Mouse (Mus musculus): ENCODE data around the gene Bmp4. TPM values are rescaled to one million over a fixed set of nuclear protein-coding genes. Genes with fewer than 3 reads are reported as not detected.

The Bmp4 gene
- polyA plus RNA-seq, 1 experiment from 2014 or later = 35.4 TPM

- no peak overlapping the region for H3K4me2 ChIP-seq
- H3K27me3 ChIP-seq = no peaks in the 10 kb centered on the region; the same call in 1 of the 2 replicates
- ATAC-seq (ENCODE audit: insufficient number of reproducible peaks, insufficient read depth, low FRiP score, low TSS enrichment, low read depth) = no peak
- no peaks in the 10 kb centered on the region for H3K9me3 ChIP-seq
- H3K9ac ChIP-seq (replicated peaks) = no peak overlapping the region
- H3K4me1 ChIP-seq (replicated peaks) = 0 out of 2 replicates have a peak, but pooled peaks cover 5% of the 10 kb centered on the region
- no peak overlapping the region for H3K27ac ChIP-seq
- no peaks in the 10 kb centered on the region for H3K36me3 ChIP-seq
- 82% methylated on average over 3 of the region's 3 CpGs for WGBS
- no peak overlapping the region for H3K4me3 ChIP-seq (replicated peaks)
Observed at GRCm38 (mm10) chr14:46408319-46408718, 17.9 kb upstream of the Bmp4 start.

- WGBS = 67% methylated on average over 2 of the region's 2 CpGs
- ATAC-seq (ENCODE audit: insufficient number of reproducible peaks, insufficient read depth, low FRiP score, low TSS enrichment, low read depth) = no peak
Observed at GRCm38 (mm10) chr14:46399925-46400324, 9.5 kb upstream of the Bmp4 start.

GRCm38 (mm10) chr14:46398091-46398695 lies 7.7 kb upstream of the Bmp4 start:
- peaks cover 20% of the 10 kb centered on the region for H3K4me1 ChIP-seq (replicated peaks)
- peak overlapping the region; percentile 63 for H3K4me2 ChIP-seq
- H3K9ac ChIP-seq (replicated peaks) = peak overlapping the region; percentile 40
- no peak overlapping the region; the same call in 1 of the 2 replicates for H3K27ac ChIP-seq
- ATAC-seq (ENCODE audit: insufficient number of reproducible peaks, insufficient read depth, low FRiP score, low TSS enrichment, low read depth) = peak; percentile 42; the same call in 1 of the 2 replicates
- no peaks in the 10 kb centered on the region for H3K36me3 ChIP-seq
- 2% methylated on average over 27 of the region's 27 CpGs for WGBS
- peak overlapping the region; percentile 37 for H3K4me3 ChIP-seq (replicated peaks)
- H3K27me3 ChIP-seq = peaks cover 32% of the 10 kb centered on the region
- H3K9me3 ChIP-seq = no peaks in the 10 kb centered on the region

More at GRCm38 (mm10) chr14:46399925-46400324, 9.5 kb upstream of the Bmp4 start:
- Histone ChIP-seq H3K27ac (no peak overlapping the region), H3K9me3 (no peaks in the 10 kb centered on the region), H3K36me3 (no peaks in the 10 kb centered on the region), H3K9ac (replicated peaks) (no peak overlapping the region), H3K4me1 (replicated peaks) (peaks cover 20% of the 10 kb centered on the region), H3K4me3 (replicated peaks) (no peak overlapping the region), H3K4me2 (no peak overlapping the region), H3K27me3 (peaks cover 29% of the 10 kb centered on the region)

GRCm38 (mm10) chr14:46391621-46392170 lies 1.2 kb upstream of the Bmp4 start:
- H3K9ac ChIP-seq (replicated peaks) = no peak overlapping the region
- peaks cover 46% of the 10 kb centered on the region for H3K27me3 ChIP-seq
- H3K4me3 ChIP-seq (replicated peaks) = no peak overlapping the region
- peaks cover 28% of the 10 kb centered on the region for H3K4me1 ChIP-seq (replicated peaks)
- ATAC-seq (ENCODE audit: insufficient number of reproducible peaks, insufficient read depth, low FRiP score, low TSS enrichment, low read depth) = no peak
- no peaks in the 10 kb centered on the region for H3K9me3 ChIP-seq
- H3K4me2 ChIP-seq = no peak overlapping the region
- no peak overlapping the region for H3K27ac ChIP-seq
- H3K36me3 ChIP-seq = no peaks in the 10 kb centered on the region
- 32% methylated on average over 6 of the region's 6 CpGs for WGBS

GRCm38 (mm10) chr14:46389438-46390248 lies 826 bp downstream of the Bmp4 start:
- peaks cover 40% of the 10 kb centered on the region for H3K4me1 ChIP-seq (replicated peaks)
- peaks cover 42% of the 10 kb centered on the region for H3K27me3 ChIP-seq
- peak overlapping the region; percentile 57 for H3K4me3 ChIP-seq (replicated peaks)
- no peaks in the 10 kb centered on the region for H3K9me3 ChIP-seq
- peak overlapping the region; percentile 82 for H3K4me2 ChIP-seq
- 2% methylated on average over 24 of the region's 24 CpGs for WGBS
- ATAC-seq (ENCODE audit: insufficient number of reproducible peaks, insufficient read depth, low FRiP score, low TSS enrichment, low read depth) = no peak
- peak overlapping the region; percentile 61 for H3K9ac ChIP-seq (replicated peaks)
- no peaks in the 10 kb centered on the region for H3K36me3 ChIP-seq
- peak overlapping the region; percentile 73 for H3K27ac ChIP-seq

GRCm38 (mm10) chr14:46388636-46389035 lies 1.8 kb downstream of the Bmp4 start:
- H3K9me3 ChIP-seq = no peaks in the 10 kb centered on the region
- peak overlapping the region; percentile 67 for H3K9ac ChIP-seq (replicated peaks)
- H3K27me3 ChIP-seq = peaks cover 42% of the 10 kb centered on the region
- peak overlapping the region; percentile 91 for H3K27ac ChIP-seq
- under 1% methylated on average over 27 of the region's 27 CpGs for WGBS
- H3K4me2 ChIP-seq = peak overlapping the region; percentile 82
- H3K4me3 ChIP-seq (replicated peaks) = peak overlapping the region; percentile 57
- peaks cover 48% of the 10 kb centered on the region for H3K4me1 ChIP-seq (replicated peaks)
- H3K36me3 ChIP-seq = peaks cover 8% of the 10 kb centered on the region
- ATAC-seq (ENCODE audit: insufficient number of reproducible peaks, insufficient read depth, low FRiP score, low TSS enrichment, low read depth) = no peak

- H3K9ac ChIP-seq (replicated peaks) = peak overlapping the region; percentile 67
- ATAC-seq (ENCODE audit: insufficient number of reproducible peaks, insufficient read depth, low FRiP score, low TSS enrichment, low read depth) = no peak
- peak overlapping the region; percentile 82 for H3K4me2 ChIP-seq
- no peaks in the 10 kb centered on the region for H3K9me3 ChIP-seq
- H3K27me3 ChIP-seq = peaks cover 45% of the 10 kb centered on the region
- WGBS = under 1% methylated on average over 41 of the region's 41 CpGs
- H3K36me3 ChIP-seq = peaks cover 11% of the 10 kb centered on the region
- peaks cover 51% of the 10 kb centered on the region for H3K4me1 ChIP-seq (replicated peaks)
- H3K27ac ChIP-seq = peak overlapping the region; percentile 91
- peak overlapping the region; percentile 57 for H3K4me3 ChIP-seq (replicated peaks)
Observed at GRCm38 (mm10) chr14:46387821-46388481, 2.5 kb downstream of the Bmp4 start.

GRCm38 (mm10) chr14:46387357-46387671 lies 3.2 kb downstream of the Bmp4 start:
- H3K27ac ChIP-seq = peak overlapping the region; percentile 91
- WGBS = under 1% methylated on average over 27 of the region's 27 CpGs
- H3K4me1 ChIP-seq (replicated peaks) = peaks cover 56% of the 10 kb centered on the region
- peaks cover 14% of the 10 kb centered on the region for H3K36me3 ChIP-seq
- H3K9ac ChIP-seq (replicated peaks) = peak overlapping the region; percentile 67
- peak overlapping the region; percentile 82 for H3K4me2 ChIP-seq
- peak overlapping the region; percentile 57 for H3K4me3 ChIP-seq (replicated peaks)
- H3K9me3 ChIP-seq = no peaks in the 10 kb centered on the region
- H3K27me3 ChIP-seq = peaks cover 45% of the 10 kb centered on the region
- ATAC-seq (ENCODE audit: insufficient number of reproducible peaks, insufficient read depth, low FRiP score, low TSS enrichment, low read depth) = peak; percentile 68

- ATAC-seq (ENCODE audit: insufficient number of reproducible peaks, insufficient read depth, low FRiP score, low TSS enrichment, low read depth) = peak; percentile 0; the same call in 1 of the 2 replicates
- Histone ChIP-seq H3K27ac (peak overlapping the region; percentile 91; the same call in 1 of the 2 replicates), H3K9me3 (no peaks in the 10 kb centered on the region), H3K36me3 (peaks cover 14% of the 10 kb centered on the region), H3K9ac (replicated peaks) (peak overlapping the region; percentile 52), H3K27me3 (peaks cover 44% of the 10 kb centered on the region), H3K4me1 (replicated peaks) (peaks cover 61% of the 10 kb centered on the region), H3K4me2 (peak overlapping the region; percentile 82), H3K4me3 (replicated peaks) (peak overlapping the region; percentile 57)
- under 1% methylated on average over 28 of the region's 28 CpGs for WGBS
Observed at GRCm38 (mm10) chr14:46386478-46387356, 3.8 kb downstream of the Bmp4 start.

GRCm38 (mm10) chr14:46385701-46386477 lies 4.6 kb downstream of the Bmp4 start:
- Histone ChIP-seq H3K9ac (replicated peaks) (peak overlapping the region; percentile 52), H3K4me1 (replicated peaks) (peaks cover 62% of the 10 kb centered on the region), H3K27ac (peak overlapping the region; percentile 90), H3K4me2 (peak overlapping the region; percentile 82), H3K36me3 (peaks cover 14% of the 10 kb centered on the region), H3K9me3 (no peaks in the 10 kb centered on the region), H3K4me3 (replicated peaks) (peak overlapping the region; percentile 57), H3K27me3 (peaks cover 40% of the 10 kb centered on the region)
- no peak for ATAC-seq (ENCODE audit: insufficient number of reproducible peaks, insufficient read depth, low FRiP score, low TSS enrichment, low read depth)
- under 1% methylated on average over 39 of the region's 39 CpGs for WGBS

Measured in limb, embryonic 12.5 days (tissue).